Mouse (Mus musculus) kidney, adult 8-10 months (tissue): Measurements from ENCODE around the gene Ccser2.

ENCODE experiments used
- DNase-seq, 2 experiments: peaks; one replicate each; pipeline ENCODE4 v3.0.0; 2022

The Ccser2 gene

GRCm38 (mm10) chr14:36866966-36867700, 101.4 kb downstream of the Ccser2 start:
- DNase-seq: peak; percentile 52 to 64

GRCm38 (mm10) chr14:36863877-36864489, 104.6 kb downstream of the Ccser2 start:
- DNase-seq: peak; percentile 70 to 93

GRCm38 (mm10) chr14:36862387-36862786, 106.2 kb downstream of the Ccser2 start:
- DNase-seq: peak in 1 of 2 experiments; percentile 59

GRCm38 (mm10) chr14:36858932-36859331, 109.6 kb downstream of the Ccser2 start:
- DNase-seq: peak; percentile 13 to 20

- no peak for DNase-seq
Observed at GRCm38 (mm10) chr14:36852972-36853371, 115.6 kb downstream of the Ccser2 start.

- DNase-seq: no peak
Observed at GRCm38 (mm10) chr14:36848860-36849259, 119.7 kb downstream of the Ccser2 start.
